Mouse (Mus musculus) B cell, adult 2 months (primary cell): ENCODE results near the gene Sh3rf1.

Experiments
- DNase-seq, 2 experiments: peaks; one replicate each; pipeline ENCODE4 v3.0.0; 2022

The Sh3rf1 gene

DNA sequence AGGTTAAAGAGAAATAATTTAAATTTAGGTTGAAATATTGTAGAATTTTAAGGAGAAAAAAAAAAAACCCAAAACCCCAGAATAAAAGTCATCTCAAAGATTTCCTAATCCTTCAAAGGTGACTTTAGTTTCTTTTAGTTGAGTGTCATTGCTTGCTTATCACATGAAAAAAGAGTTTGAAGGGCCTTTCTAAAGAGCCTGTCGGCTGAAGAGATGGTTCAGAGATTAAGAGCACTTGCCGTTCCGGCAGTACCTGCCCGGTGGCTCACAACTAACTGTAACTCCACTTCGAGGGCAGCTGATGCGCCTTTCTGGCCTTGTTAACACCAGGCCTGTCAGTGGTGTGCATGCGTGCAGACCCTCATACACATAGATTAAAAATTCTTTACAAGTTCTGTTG, 41.2 kb downstream of the Sh3rf1 start:
- DNase-seq = no peak

DNA sequence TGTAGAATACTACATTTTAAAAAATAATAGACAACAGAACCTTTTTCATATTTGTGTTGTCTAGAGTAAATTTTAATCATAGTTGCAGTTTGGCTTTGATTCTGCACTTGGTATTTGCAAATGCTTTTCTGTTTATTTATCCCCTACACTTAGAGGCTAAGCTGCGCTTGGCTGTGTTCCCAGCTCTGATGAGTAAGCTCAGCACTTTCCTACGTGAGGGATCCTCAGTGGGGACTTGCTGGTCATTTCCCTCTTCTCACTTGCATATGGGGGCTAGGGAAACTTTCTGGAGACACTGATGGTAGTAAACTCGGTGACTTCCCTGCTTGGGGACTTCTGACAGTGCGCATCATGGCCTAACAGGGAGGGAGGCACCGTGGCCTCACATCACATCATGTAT, 41.7 kb downstream of the Sh3rf1 start:
- no peak for DNase-seq

DNA sequence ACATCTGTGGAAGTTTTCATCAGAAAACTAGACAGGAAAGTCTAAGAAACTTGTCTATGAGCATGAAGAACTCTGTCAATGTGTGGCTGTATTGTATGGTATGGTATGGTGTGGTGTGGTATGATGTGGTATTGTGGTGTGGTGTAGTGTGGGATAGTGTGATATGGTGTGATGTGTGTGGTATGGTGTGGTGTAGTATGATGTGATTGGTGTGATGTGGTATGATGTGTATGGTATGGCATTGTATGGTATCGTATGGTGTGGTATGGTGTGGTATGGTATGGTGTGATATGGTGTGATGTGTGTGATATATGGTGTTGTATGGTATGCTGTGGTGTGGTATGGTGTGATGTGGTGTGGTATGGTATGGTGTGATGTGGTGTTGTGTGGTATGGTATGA, 43.4 kb downstream of the Sh3rf1 start:
- DNase-seq = no peak

DNA sequence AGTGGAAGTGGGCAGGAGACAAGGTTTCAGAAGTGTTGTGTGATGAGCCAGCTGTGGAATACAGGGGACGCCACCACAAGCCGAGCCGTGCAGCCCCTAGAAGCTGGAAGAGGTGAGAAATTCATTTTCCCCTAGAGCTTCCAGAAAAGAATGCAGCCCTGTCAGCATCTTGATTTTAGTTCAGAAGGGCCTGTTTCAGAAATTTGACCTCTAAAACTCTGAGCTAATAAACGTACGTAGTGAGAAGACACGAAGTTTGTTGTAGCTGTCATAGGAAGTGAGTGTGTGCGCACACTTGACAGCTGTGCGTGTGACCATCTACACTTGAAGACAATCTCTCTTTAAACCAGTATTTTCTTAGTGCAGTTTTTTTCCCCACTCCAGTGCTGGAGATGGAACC, 44.0 kb downstream of the Sh3rf1 start:
- DNase-seq = no peak

DNA sequence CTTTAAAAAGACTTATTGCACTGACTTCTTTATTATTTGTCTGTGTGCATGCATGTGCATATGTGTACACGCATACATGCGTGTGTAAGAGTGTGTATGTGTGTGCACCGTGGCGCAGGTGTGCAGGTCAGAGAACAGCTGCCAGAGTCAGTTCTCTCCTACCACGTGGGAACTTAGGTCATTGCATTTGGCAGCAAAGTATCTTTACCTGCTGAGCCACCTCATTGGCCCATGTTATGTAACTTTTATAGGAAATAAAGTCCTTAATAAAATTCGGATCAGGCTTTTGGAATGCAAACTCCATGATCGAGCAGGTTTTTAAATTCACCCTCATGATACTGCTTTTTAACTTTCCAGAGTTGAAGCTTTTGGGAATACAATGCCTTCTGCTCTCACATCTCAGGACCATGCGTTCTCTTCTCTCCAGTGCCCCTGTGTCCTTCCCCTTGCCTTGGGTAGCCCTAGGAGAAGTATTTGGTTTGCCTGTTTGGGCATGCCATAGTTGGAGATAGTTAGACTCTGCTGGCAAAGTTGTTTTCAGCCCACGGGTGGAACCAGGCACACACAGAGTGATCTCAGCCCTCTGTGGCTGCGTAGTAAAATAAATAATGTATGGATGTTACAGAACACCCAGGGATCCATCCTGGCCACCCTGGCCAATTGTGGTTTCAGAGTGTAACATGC, 44.7 kb downstream of the Sh3rf1 start:
- DNase-seq = no peak

DNA sequence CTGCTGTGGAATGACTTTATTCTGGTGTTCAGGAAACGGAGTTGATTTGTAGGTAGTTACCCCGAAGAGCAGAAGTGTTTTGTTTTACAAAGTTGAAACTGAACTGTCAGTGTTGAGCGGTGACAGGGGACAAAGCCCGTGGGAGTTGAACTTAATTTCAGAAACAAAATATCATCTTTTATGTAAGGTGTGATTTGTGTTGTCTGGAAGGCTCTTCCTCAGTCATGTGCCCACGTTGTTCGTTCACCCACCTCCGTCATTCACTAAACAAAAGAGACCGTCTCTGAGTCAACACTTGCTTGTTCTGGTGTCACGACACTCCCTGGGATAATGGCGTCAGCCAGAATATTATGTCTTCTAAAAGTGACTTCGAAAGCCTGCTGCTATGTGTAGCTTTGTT, 46.3 kb downstream of the Sh3rf1 start:
- DNase-seq = no peak

DNA sequence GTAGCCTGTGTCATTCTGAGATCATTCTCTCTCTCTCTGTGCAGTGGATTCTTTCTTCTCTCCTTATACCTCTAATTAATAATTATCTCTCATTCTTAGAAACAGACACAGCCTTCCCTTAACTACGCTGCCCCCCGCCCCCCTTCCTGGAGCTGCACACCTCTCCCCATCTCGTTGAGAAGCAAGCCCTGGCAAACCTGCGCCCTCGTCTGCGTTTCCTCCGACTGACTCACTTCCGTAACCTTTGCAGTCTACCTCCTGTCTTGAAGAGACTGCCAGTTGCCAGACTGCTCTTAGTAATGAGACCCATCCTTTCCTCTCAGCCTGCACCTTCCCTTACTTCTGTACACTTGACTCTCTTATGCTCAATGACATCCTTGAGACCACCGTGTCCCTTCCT, 46.9 kb downstream of the Sh3rf1 start:
- DNase-seq = no peak

DNA sequence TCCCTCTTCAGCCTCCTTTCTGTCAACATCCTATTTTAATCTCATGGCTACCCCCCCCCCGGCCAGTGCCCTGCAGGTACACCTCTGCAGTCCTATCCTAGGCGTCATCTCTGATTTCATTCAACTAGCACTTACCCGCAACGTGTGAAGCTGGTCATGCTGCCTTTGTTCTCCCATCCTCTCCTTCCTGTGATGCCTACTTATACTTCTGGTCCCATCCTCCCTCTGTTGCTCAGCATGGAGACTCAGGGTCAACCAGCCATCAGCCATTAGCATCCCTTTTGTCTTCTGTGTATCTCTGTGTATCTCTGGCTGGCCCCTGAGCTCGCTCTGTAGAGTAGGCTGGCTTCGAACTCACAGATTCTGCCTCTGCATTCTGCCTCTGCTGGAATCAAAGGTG, 47.3 kb downstream of the Sh3rf1 start:
- DNase-seq = no peak

DNA sequence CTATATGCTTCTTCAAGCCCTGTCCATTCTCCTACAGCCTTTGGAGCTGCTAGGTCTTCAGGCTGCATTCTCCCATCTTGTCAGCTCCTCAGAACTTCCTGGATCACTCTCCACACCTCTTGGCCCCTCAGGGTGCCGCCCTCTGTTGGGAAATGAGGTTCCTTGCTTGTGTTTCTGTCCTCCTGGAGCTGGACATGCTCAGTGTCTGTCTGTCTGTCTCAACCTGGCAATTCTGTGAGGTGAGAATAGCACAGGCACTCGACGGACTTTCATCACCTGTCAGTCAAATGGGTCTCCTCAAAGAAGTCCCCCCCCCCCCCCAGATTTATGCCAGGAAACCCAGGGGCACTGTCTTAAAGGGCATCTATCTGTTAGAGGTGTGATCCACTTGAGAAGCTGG, 49.2 kb downstream of the Sh3rf1 start:
- DNase-seq = no peak

DNA sequence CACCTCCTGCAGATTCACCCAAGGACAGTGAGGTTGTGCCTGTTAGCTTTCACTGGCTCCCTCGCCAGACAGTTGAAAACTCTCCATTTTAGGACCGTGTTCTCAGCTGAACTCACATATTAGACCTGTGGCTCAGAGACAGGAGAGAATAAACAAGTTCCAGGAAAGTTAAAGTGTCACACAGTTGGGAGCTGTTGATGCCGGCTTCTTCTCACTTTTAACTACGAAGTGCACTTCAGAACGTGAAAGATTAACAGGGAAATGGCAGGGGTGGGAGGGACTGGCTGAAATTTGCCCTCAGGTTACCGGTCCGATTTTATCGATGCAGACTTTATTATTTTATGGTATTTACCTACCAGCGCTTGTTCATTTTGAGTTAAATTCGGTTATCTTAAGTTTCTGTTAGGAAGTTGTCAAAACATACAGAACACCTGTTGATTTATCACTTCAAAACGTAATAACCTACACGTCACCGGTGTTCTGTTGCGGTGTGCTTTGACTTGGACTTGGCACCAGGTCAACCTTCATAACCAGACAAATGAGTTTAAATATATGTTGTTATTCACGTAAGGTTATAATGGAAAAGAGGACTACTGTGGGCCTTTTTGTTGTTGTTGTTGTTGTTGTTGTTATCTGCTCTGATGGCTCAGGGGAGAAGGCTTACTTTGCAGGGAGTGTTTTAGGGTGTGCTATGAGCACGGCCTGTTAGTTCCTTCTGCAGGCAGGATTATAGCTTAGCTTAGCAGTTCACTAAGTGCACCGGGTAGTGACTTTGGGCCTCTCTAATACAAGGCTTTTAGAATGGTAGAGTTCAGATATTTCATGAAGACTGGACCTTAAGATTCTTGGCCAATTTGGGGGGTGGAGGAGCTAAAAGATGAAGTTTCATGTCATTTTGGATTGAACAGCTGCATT, 49.9 kb downstream of the Sh3rf1 start:
- no peak for DNase-seq

DNA sequence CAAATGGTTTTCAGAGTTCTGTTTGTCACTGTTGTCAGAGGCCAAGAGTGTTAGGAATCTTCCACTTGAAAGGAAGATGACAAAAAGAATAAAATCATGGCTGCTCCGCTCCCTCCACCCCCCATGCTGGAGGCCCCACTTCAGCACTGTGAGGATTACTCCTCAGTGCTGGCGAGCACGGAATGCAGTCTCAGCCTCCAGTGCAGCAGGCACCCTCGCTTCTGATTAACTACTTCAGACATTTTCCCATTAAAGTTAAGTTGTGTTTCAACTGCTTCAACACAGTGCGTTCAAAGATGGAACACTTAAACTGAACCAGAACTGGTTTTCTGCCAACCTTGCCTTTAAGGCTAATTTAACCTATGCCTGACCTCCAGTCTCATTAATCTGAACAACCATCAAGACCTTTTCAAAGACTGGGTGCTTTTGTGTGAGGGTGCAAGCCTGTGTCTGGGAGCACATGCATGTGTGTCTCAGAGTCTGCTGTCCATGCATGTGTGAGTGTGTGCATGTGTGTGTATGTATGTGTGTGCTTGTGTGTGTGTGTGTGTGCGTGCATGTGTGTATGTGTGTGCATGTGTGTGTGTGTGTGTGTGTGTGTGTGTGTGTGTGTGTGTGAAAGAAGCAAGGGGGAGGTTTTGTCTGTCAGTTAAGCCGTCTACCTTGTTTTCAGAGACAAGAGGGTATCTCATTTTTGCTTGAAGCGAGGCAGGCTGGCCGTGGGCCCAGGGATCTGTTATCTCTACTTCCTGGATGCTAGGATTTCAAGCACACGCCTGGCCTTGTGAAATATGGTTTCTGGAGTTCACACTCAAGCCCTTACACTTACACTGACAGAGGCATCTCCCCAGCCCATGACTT, 51.2 kb downstream of the Sh3rf1 start:
- DNase-seq = no peak

DNA sequence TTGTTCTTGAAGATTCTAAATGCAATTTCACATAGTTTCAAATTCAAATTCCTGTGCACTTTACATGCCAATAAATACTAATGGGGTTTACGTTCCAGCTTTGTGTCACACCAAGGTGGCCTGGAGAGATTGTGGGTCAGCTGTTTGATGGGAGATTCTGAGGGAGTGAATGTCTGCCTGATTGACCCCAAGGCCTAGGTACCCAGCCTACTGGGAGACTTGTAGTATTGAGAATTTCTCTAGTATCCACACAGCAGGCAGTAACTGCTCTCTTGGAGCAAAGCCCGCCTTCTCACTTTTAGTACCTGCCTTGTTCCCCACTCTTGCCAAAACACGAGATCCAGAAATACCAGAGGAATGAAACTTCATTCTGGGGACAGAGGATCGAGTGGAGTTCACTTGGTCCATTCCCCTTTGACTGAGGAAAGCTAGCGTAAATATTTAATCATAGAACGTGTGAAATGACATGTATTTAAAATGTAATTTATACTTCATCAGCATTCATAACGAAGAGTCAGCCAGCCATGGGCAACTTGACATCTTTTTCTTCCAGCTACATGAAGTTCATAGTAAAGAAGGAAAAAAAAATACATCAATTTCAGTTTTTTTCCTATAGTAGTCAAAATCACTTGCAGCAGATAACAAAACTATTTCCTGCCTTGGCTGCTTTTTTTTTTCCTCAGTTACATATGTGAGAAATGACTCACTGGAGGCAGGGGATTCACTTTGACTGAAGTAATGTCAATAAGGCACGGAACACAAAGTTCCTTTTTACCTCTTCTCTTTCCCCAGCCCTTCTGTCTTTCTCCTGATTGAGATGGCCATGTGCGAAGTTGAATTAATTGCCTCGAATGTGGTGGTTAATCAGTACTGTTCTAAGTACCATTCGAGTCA, 52.0 kb downstream of the Sh3rf1 start:
- no peak for DNase-seq

DNA sequence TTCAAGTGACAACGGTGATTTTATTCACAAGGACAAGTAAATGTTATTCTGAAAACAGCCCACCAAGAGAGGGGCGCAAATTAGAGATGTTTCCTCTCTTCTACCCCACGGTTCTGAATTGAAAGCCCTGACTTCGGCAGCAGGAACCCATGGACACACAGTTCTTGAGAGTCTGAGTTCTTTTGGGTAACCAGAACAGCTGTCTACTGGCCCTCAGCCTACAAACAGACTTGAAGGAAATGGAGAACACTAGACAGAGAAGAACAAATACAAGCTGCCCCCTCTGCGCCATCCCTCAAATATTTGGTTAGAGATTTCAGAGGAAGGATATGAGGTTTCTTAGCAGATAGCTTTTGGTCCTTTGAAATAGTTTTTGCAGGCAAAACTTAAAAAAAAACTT, 52.7 kb downstream of the Sh3rf1 start:
- DNase-seq = no peak

DNA sequence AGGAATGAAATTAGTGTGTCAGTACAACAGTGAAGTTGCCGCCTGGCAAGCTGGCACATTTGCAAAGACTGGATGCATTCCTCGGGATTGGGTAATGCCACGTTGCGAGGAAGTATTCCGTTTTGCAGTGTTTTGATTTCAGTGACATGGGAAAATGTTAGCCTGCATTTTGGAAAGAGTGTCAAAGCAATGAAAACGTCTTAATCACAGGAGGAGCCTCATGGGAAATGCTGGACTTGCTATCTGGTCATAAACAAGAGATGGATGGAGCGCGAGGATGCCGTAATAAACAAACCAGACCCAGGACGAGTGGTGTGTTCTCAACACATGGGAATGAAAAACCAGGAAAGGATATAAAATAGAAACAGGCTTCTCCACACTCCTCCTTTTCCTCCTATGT, 55.4 kb downstream of the Sh3rf1 start:
- no peak for DNase-seq

DNA sequence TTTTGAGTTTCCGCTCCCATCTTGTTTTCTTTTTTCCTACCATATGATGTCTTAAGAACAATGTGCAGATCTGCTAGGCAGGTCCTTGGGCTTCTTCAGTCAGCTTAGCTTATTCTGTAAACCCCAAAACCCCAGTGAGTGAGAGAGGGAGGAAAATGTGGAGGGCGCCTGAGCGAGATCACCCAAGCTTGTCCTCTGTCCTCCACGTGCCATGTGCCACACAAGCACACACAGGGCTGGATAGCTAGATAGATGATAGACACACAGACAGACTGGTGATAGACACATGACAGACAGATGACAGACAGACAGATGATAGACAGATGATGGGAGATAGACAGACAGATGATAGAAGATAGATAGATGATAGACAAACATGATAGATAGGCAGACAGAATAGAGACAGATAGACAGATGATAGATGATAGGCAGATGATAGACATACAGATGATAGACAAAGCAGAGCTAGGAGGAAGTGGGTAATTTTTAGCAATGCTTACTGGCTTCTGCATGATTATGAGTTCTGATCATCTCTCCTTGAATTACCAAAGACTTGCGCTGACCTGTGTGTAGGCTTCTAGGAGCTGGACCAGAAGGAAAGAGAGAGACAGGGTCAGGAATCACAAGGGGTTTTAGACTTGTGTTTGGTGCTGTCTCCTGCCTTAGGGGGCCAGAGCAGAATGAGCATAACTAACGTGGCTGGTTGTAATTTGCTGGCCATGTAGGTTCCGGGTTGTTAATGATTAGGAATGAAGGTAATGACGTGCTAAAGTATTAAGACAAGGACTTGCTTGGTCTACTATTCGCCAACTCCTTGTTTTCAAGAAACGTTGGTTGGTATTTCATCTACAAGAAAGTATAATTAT, 58.9 kb downstream of the Sh3rf1 start:
- peak in 1 of 2 experiments; percentile 4 for DNase-seq

DNA sequence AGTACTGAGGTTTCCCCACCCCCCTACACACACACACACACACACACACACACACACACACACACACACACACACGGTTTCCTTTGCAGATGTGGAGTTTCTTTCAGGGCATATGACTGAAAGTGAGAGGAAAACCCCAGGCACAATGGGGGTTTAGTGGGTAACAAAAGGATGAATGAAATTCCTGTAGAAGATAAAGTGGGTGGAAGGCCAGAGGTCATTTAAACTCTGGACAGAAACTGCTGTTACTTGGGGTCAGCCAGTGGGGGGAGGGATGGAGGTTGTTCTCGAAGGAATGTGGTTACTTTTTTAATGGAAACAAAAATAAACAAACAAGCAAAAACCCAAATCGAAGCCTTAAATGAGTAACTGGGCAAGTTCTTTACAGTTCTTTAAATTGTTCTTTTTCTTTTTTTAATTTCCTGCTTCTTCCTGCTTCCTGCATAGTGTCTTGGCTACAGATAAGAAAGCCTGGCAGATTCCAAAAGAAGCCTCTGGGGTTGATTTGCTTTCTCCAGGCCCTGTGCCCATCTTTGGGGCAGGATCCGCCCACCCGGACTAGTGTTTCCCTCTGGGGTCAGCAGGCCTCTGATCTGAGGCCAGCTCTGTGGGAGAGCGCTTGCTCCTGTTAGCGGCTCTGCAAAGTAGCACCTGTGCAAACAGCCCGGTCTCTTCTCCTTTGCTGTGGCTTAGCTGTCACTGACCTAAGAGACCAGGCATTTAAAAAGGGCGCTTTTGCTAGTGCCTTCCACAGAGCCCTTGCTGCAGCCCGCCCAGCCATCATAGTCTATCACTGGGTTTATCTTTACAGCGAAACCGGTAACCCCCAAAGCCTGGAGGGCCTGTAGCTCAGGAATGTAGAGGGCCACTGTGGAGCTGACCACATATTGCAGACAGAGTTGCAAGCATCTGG, 59.8 kb downstream of the Sh3rf1 start:
- peak in 1 of 2 experiments; percentile 12 for DNase-seq

DNA sequence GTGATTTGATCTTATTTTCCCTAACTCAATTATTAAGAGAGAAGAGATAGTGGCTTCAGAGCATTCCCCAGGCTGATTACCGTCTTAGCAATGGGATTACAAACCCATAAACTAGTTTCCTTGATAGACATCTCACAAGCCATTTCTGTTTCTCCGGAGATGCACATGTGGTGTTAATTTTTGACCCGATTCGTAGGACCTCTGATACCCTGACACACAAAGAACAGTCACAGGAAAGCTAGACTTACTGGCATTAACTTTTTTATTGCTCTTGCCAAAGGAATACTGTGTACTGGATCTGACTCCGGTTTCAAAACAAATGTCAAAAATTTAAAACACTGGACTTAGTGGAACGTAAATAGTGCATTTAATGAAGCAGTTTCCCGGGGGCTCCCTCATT, 62.2 kb downstream of the Sh3rf1 start:
- no peak for DNase-seq

DNA sequence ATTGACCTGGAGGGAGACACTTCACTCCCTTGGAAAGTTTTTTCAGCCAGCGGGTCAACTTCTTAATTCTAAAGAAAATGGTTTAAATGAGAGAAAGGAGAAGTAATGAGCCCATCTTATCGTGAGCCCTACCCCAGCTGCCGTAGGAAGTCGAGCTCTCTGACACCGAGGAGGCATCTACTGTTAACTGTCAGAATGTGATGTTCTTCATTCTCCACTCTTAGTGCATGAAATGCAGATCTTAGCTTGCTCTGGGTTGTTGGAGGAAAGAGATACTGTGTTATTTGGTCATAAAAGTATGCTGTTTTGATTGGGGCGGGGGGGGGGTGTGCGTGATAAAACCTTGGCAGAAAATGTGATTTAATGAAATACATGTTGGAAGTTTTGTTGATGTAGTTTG, 62.7 kb downstream of the Sh3rf1 start:
- DNase-seq = peak; percentile 15 to 19

DNA sequence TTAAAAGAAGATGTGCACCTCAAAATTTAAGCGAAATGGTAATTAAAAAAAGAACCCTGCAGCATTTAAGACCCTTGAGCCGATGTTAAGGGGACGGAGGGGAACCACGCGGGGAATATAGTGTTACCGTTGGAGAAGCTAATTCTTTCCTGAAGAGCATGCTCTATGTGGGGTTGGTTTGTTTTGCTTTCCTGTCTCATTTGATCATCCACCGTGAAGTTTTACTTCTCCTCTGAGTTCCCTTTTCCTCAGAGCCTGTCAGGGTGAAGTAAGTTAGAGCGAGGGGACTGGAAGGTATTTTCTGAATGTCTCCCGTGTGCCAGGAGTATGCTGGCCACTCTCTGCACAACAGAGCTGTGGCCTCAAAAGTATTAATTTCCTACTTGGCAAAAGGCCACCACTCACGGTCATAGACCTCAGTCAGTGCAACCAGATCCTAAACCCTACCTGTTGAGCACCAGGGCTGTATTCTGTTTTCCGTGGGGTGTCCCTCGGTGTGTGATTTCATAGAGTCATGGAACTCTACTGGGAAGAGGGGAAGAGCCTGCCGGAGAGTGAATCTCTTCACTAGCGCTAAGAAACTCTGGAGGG, 63.2 kb downstream of the Sh3rf1 start:
- peak; percentile 16 to 17 for DNase-seq
